Mouse (Mus musculus): ENCODE results near the gene Gm2310. TPM values are rescaled to one million over a fixed set of nuclear protein-coding genes. Genes with fewer than 3 reads are reported as not detected.

The Gm2310 gene
- not detected for polyA plus RNA-seq (2014; fragmentation: Illumina TruSeq; extraction: RNeasy Lipid Tissue Mini Kit (QIAGEN cat#74804); ENCODE audit: low read depth, low replicate concordance)

GRCm38 (mm10) chr15:8519853-8520252 lies at the start of gene Gm2310:
Gm2310 (minus strand) TSS chr15:8519953.

Other genes starting within 250 kb of the Gm2310 start
- 251 TPM for gene Nipbl, start 75.5 kb downstream of the Gm2310 start, polyA plus RNA-seq (2014; fragmentation: Illumina TruSeq; extraction: RNeasy Lipid Tissue Mini Kit (QIAGEN cat#74804); ENCODE audit: low read depth, low replicate concordance)
- gene Slc1a3, start 190.8 kb upstream of the Gm2310 start, polyA plus RNA-seq (2014; fragmentation: Illumina TruSeq; extraction: RNeasy Lipid Tissue Mini Kit (QIAGEN cat#74804); ENCODE audit: low read depth, low replicate concordance), result 5.2 TPM